Mouse (Mus musculus) spleen, adult 10 weeks (tissue): ENCODE results near the gene Eef1akmt1. TPM values are rescaled to one million over a fixed set of nuclear protein-coding genes. Genes with fewer than 3 reads are reported as not detected.

Experiments used
- polyA plus RNA-seq: library from polyadenylated mRNA; stranded (reverse); fragments of 350-450 nt; fragmentation: Illumina TruSeq; extraction: RNeasy Lipid Tissue Mini Kit (QIAGEN cat#74804); gene quantifications from one replicate; pipeline ENCODE4 v1.2.3, GENCODE M21; 2015; ENCODE audit warnings: low replicate concordance; ENCODE audit not compliant: insufficient read depth

Gene Eef1akmt1
- polyA plus RNA-seq = 24.1 TPM

DNA sequence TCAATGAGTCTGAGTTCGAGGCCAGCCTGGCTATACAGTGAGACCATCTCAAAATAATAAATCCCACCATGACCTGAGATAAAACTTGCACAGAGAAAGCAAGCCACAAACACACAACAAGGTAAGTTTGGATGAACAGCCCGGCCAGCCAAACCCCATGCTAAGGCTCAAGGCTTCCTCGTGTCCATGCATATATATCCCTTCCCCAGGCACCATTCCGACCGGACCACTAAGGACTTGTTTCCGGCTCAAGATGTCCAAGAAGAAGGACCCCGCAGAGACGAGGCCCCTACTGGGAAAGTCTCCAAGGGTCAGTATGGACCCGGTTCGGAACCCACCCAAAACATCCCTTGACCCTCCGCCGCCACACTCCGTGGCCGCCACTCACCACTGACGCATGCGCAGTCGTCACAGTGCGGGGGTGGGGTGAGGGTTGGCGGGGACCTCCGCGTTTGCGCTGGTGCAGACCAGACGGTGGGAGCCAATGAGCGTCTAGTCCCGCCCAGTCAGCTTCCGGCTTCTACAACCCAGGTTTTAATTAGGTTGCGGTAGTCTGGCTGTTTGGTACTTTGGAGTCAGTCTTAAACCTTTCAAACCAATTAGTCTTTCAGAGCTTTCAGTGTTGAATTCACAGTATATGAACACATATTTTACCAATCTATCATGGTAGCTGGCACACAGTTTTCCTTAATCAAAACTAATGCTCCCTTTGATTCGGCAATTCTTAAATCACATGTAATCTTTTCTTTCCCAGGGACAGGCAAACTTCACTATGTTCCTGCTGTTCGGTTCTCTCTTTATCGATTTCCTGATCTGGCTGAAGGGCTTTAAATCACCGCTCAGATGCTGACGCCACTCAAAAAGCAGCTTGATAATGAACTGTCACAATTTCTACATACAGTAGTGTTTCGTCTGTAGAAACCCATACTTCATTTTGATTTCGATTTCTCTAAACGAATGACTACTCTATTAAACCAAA lies at the start of gene Eef1akmt1:
TSS of gene Eef1akmt1 (minus strand) at position 458 of the 979 bp plus-strand sequence.

DNA sequence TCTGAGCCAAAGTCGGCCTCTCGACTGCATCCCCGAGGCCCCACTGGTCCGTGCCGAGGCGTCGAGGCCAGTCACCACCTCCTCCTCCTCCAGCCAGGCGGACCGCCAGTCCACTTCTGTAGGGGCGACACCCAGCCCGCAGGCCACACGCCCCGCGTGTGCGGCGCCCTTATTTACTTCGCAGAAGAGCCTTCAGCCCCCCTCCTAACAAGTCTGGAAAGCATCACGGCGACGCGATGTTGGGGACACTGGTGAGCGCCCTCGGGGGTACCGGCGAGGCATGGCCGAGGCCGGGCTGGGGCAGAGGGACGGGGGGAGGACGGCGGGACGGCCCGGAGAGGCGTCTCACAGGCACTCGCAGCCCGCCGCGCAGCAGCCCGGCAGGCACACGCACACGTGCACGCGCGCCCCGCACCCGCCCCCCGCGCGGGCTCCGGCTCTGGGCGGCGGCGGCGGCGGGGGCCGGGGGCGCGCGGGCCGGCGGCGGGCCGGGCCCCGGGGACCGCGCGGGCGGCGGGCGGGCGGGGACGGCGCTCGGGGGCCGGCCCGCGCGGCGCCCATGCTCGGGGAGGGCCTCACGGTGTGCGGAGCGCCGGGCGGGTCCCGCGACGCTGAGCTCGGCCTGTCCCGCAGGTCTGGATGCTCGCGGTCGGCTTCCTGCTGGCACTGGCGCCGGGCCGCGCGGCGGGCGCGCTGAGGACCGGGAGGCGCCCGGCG lies 46.6 kb downstream of the Eef1akmt1 start, which contains the start of gene Il17d:
TSS of gene Il17d (plus strand) at position 107 of the 717 bp plus-strand sequence.

Other genes starting within 250 kb of the Eef1akmt1 start
- 12.2 TPM for gene Cryl1, start 173.1 kb downstream of the Eef1akmt1 start, polyA plus RNA-seq
- gene Ift88, start 147.6 kb downstream of the Eef1akmt1 start, polyA plus RNA-seq = 9.9 TPM
- 0.32 TPM for gene Il17d, start 46.8 kb downstream of the Eef1akmt1 start, polyA plus RNA-seq
- 25.8 TPM for gene Xpo4, start 93.8 kb upstream of the Eef1akmt1 start, polyA plus RNA-seq
- gene Gm49361, start 174.5 kb upstream of the Eef1akmt1 start, polyA plus RNA-seq = not detected
- 35.5 TPM for gene Lats2, start 186.8 kb upstream of the Eef1akmt1 start, polyA plus RNA-seq
- gene Sap18, start 226.6 kb upstream of the Eef1akmt1 start, polyA plus RNA-seq = 177 TPM